Mouse (Mus musculus) kidney, adult 2 months (tissue): ENCODE data around the gene Mgat4d. TPM values are rescaled to one million over a fixed set of nuclear protein-coding genes. Genes with fewer than 3 reads are reported as not detected.

ENCODE experiments used
- DNase-seq: peaks from one replicate; pipeline ENCODE4 v3.0.0; 2021
- H3K27ac ChIP-seq: fragments of 200-500 bp; 2 replicates; pipeline ENCODE4 v1.5.1; 2012; ENCODE audit warnings: low read depth, low read length, control low read depth, inconsistent platforms; ENCODE audit not compliant: insufficient read depth
- H3K27me3 ChIP-seq: fragments of 200-500 bp; replicated peaks from 2 replicates; pipeline ENCODE4 v1.6.1; 2012; ENCODE audit warnings: mild to moderate bottlenecking, moderate library complexity, low read length, inconsistent platforms; ENCODE audit not compliant: control insufficient read depth, insufficient read depth
- H3K36me3 ChIP-seq: fragments of 200-500 bp; 2 replicates; pipeline ENCODE4 v1.6.1; 2012; ENCODE audit warnings: mild to moderate bottlenecking, moderate library complexity, low read length, inconsistent platforms; ENCODE audit not compliant: control insufficient read depth, insufficient read depth
- H3K4me1 ChIP-seq: fragments of 200-500 bp; 2 replicates; pipeline ENCODE4 v1.6.1; 2011; ENCODE audit warnings: low read length; ENCODE audit not compliant: control insufficient read depth, insufficient read depth
- H3K4me3 ChIP-seq: fragments of 200-500 bp; 2 replicates; pipeline ENCODE4 v1.5.1; 2011; ENCODE audit warnings: mild to moderate bottlenecking, low read depth, low read length, control low read depth; ENCODE audit not compliant: insufficient read depth
- CTCF ChIP-seq: fragments of 200-500 bp; conservative IDR thresholded peaks from 2 replicates; pipeline ENCODE4 v1.5.1; 2011; ENCODE audit warnings: low read depth, mild to moderate bottlenecking, control low read depth, low read length, moderate library complexity, mixed read lengths; ENCODE audit not compliant: insufficient read depth, insufficient read length
- POLR2A ChIP-seq: fragments of 200-500 bp; IDR thresholded peaks from one replicate; pipeline ENCODE4 v1.6.1; 2011; ENCODE audit warnings: low read depth, low read length, control low read depth
- WGBS: fragments of 180-500 bp; shearing (Covaris S2); methylation state at CpG from one replicate; pipeline ENCODE4 v1.1.7; 2018; 5-methylcytosine and 5-hydroxymethylcytosine counted together
- polyA plus RNA-seq: library from polyadenylated mRNA; depleted of rRNA; stranded (reverse); fragments of >200 nt; gene quantifications from 2 replicates; pipeline ENCODE4 v1.2.3, GENCODE M21; 2012

Gene Mgat4d
- polyA plus RNA-seq, 1 experiment = not detected

- DNase-seq = no peak
- WGBS = 90% methylated on average over 2 of the region's 2 CpGs
- no peak overlapping the region for H3K27ac ChIP-seq
- H3K4me1 ChIP-seq = no peaks in the 10 kb centered on the region
- no peaks in the 10 kb centered on the region; the same call in 1 of the 2 replicates for H3K27me3 ChIP-seq
- TF ChIP-seq CTCF = no peak
- TF ChIP-seq POLR2A = no peak
- no peak overlapping the region for H3K4me3 ChIP-seq
- H3K36me3 ChIP-seq = no peaks in the 10 kb centered on the region
Observed at GRCm38 (mm10) chr8:83351315-83351714, 3.0 kb downstream of the Mgat4d start.

DNA sequence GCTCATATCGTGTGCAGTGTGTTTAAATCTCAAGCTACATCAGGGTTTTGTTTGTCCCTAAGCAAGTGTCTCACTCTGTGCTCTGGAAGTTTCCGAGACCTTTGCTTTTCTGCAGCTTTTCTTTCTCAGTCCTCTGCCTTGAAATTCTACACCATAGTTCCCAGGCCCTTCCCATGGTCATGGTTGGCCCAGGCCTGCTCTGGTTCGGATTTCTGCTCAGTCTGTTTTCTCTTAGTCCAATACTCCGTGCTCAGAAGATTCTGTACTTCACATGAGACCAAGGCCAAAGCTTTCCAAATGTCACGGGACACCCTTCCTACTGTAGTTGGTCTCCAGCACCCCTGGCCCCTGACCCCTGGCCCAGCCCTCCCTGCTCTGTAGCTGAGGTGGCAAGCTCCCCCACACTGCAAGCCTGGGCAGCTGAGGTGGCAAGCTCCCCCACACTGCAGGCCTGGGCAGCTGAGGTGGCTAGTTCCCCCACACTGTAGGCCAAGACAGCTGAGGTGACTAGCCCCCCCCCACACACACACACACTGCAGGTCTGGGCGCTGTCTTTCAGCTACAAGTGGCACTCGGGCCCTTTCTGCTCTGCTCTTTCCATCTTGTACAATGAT lies 15.0 kb downstream of the Mgat4d start:
- no peak for DNase-seq
- no peaks in the 10 kb centered on the region for H3K4me1 ChIP-seq
- H3K4me3 ChIP-seq = no peak overlapping the region
- TF ChIP-seq POLR2A (no peak), CTCF (no peak)
- no peak overlapping the region for H3K27ac ChIP-seq
- H3K36me3 ChIP-seq = no peaks in the 10 kb centered on the region
- H3K27me3 ChIP-seq = no peaks in the 10 kb centered on the region; the same call in 1 of the 2 replicates
- 61% methylated on average over 7 of the region's 7 CpGs for WGBS

DNA sequence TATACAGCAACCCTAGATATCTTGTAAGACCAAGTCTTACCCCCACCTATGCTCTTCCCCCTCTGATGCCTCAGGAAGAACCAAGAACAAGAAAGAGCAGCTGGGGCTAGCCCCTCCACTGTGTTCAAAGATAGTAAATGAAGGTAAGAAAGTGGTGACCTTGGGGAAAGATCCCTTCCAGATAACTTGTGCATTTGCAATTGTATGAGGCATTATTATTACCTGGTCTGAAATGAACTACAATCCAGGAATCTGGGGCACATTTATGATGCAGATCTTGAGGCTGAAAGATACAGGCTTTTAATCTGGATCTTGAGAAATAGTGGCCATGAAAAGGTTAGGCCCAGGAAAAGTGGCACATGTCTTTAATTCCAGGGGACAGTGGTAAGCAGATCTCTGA lies 29.0 kb downstream of the Mgat4d start:
- Histone ChIP-seq H3K4me3 (no peak overlapping the region), H3K36me3 (no peaks in the 10 kb centered on the region), H3K4me1 (no peaks in the 10 kb centered on the region), H3K27ac (no peak overlapping the region), H3K27me3 (no peaks in the 10 kb centered on the region)
- no peak for TF ChIP-seq CTCF
- TF ChIP-seq POLR2A = no peak
- DNase-seq = no peak

DNA sequence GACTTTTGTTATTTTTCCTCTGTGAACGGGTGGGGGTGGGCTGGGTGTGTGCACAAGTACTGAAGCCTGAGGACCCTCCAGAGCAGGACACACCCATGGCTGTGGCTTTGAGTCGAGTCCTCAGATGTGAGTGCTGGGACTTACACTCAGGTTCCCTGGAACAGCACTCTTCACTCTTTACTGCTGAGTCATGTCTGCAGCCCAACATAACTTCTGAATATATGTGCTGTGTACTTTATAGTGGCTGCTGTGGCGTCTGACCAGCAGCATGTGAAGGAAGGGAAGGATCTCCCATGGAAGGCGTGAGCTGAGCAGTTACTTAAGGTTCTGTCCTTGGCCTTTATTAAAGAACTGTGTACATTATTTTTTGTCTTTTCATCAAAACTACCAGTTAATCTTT lies 31.9 kb downstream of the Mgat4d start:
- no peak overlapping the region for H3K27ac ChIP-seq
- TF ChIP-seq CTCF = no peak
- TF ChIP-seq POLR2A = no peak
- H3K4me3 ChIP-seq = no peak overlapping the region
- no peaks in the 10 kb centered on the region for H3K27me3 ChIP-seq
- DNase-seq = no peak
- no peaks in the 10 kb centered on the region for H3K4me1 ChIP-seq
- WGBS = 67% methylated on average over 4 of the region's 4 CpGs
- H3K36me3 ChIP-seq = no peaks in the 10 kb centered on the region

GRCm38 (mm10) chr8:83381016-83381415 lies 32.7 kb downstream of the Mgat4d start:
- H3K27me3 ChIP-seq = no peaks in the 10 kb centered on the region
- H3K4me3 ChIP-seq = no peak overlapping the region
- DNase-seq = no peak
- no peak overlapping the region for H3K27ac ChIP-seq
- H3K36me3 ChIP-seq = no peaks in the 10 kb centered on the region
- 84% methylated on average over 2 of the region's 2 CpGs for WGBS
- TF ChIP-seq POLR2A = no peak
- no peak for TF ChIP-seq CTCF
- H3K4me1 ChIP-seq = no peaks in the 10 kb centered on the region

GRCm38 (mm10) chr8:83382850-83383249 lies 34.6 kb downstream of the Mgat4d start:
- no peak for TF ChIP-seq CTCF
- TF ChIP-seq POLR2A = no peak
- H3K27me3 ChIP-seq = no peaks in the 10 kb centered on the region
- DNase-seq = no peak
- no peak overlapping the region for H3K27ac ChIP-seq
- no peaks in the 10 kb centered on the region for H3K36me3 ChIP-seq
- no peaks in the 10 kb centered on the region for H3K4me1 ChIP-seq
- 38% methylated on average over 2 of the region's 2 CpGs for WGBS
- H3K4me3 ChIP-seq = no peak overlapping the region

DNA sequence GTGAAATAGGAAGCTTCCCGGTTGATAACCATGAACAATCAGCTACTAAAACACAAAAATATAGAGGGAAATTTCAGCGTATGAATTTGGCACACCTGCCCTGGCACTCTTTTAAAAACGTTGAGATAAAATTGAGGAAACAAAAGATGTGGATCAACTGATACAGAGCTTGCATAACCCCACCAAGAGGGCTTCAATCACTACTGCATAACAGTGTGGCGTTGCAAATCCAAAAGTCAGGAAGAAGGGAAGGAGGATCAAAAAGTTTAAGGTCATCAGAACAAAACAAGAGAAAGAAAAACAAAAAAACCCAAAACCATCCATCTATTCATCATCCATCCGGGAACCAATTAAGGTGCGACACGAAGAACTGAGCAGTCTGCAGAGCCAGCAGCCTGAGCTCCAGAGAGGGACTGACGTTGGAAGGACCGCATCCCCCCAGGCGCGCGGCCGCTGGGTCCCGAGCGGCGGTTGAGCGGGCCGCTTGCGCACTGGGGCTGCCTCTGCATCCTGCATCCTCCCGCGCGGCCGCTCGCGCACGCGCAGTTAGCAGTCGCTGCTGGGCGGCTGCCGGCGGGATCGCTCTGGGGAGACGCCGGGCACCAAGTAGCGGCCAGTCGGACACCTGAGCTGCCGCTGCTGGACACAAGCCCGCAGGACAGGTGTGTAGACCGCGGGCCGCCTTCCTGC lies 41.2 kb downstream of the Mgat4d start, which contains the start of gene Clgn:
Clgn (plus strand) TSS at position 552 of the 690 bp plus-strand sequence.
- no peak within 1 kb of the TSS for H3K27ac ChIP-seq
- WGBS = 4% methylated on average over 41 of the region's 41 CpGs
- peaks cover 1% of the 10 kb centered on the region for H3K27me3 ChIP-seq
- TF ChIP-seq POLR2A (no peak), CTCF (no peak)
- no peak within 1 kb of the TSS for H3K4me3 ChIP-seq
- H3K4me1 ChIP-seq = no peaks in the 10 kb centered on the region
- H3K36me3 ChIP-seq = no peaks in the 10 kb centered on the region
- DNase-seq = peak; percentile 22
